Mouse (Mus musculus) embryo, embryonic 11 days (tissue): ENCODE measurements at regions not wholly inside any gene's neighbourhood (a gene's known extent, or its start where the extent isn't known, plus 50 kb on each side); places are given as distances from the start of the nearest gene placed in this dataset.

Source experiments
- DNase-seq: peaks from one replicate; pipeline ENCODE4 v3.0.0-alpha.2; 2015

DNA sequence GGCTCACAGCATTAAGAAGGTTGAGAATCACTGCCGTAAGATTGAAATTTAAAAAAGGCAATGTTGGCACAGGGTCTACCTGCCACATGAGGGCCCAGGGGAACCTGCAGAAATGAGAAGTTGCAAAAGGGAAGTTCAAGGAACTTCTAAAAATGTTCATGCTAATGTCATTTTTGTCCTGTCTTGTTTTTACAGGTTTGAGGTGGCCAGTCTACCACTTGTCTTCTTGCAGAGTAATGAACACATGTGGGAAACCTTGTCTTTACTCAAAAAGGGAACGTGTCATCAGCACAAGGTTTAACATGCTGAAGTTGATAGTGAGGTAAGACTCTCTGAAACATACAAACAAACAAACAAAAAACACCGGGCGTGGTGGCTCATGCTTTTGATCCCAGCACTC lies 71.4 kb upstream of the Nanos1 start:
- DNase-seq = no peak

DNA sequence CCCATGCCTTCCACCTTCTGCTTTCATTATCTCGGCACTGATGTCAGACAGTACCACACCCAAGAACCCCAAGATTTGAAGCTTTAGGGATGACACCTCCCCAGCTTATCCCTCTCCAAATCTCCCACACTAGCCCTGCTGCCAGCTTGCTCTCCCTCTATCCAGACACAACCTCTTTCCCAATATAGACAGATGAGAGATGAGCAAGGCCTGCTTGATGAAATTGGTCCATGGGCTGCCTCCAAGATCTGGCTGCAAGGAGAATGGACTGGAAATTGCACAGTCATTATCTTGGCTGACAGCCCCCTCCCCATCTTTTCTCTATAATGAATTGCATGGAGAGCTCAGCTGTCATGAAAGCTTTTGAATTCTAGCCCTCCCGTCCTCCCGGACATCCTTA lies 73.5 kb upstream of the Nanos1 start:
- no peak for DNase-seq

DNA sequence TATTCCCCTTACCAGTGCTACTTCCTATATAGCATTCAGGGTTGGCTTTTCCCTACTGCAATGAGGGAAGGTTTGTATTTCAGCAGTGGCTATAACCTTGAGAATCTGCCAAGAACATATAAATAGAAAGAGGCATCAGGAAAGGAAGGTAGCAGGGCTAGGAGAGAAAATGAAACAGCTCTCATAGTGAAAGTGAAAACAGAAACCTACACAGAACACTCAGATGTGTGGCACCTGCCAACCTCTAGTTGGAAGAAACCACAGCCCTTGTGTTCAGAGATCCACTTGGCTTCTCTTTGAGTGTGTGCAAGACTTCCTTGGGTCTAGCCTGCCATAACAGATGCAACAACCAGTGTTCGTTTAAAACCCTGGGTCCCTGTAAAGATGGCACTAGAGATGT lies 74.3 kb upstream of the Nanos1 start:
- no peak for DNase-seq

DNA sequence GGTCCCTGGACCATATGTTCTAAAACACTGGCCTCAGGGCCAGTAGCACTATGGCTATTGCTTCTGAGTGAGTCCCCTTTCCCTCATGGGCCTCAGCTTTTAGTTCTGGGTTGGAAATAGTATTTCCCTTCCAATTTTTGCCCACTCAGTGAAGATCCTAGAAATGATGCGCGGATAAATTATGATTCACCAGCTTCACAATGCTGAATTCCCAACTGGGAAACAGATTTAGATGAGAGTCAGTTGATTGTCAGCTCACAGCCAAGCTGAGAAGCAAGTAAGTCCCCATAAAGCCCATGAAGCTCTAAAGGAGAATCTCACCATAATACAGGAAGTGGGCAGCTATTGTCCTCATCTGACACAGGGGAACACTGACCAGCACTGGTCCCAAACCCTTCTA lies 77.6 kb upstream of the Nanos1 start:
- DNase-seq = no peak

DNA sequence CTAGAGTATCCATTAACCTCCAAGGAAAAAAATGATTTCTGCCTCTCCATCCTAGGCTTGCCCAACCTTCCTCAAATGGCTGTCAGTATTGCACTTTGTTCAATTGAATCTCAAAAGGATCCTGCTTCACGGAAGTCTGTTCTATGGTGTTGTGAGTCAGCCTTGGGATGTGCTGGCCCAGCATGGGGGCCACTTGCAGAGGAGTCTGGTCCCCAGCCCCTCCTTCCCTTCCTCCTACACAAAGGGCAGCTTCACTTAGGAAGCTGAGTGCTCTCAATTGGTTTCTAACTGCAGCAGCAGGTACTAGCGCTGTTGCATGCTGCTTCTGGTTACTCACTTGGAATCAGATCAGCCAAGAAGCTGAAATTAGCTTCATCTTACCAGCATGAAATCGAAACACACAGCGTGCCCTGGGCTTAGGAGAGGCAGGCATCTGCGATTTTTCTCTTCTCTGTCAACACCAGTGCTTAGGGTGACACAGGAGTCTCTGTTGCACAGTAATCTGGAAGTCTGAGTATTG lies 80.8 kb upstream of the Nanos1 start:
- no peak for DNase-seq

DNA sequence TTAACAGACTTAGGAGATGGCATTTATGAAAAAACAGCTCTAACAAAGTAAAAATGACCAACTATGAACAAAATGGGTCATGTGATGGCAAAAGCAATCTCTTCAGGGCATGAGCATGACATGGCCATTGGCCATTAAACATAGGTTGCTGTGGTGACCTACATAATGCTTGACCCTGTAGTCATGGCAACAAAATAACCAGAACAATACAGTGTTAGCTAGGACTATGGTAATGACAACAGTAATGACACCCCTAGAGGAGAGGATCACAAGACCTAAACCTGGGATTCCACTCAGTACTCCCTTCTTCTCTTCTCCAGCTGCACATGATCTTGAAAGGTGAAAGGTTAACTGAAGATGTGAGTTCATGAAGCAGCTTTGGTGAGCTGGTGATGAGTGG lies 85.0 kb upstream of the Nanos1 start:
- DNase-seq = no peak

DNA sequence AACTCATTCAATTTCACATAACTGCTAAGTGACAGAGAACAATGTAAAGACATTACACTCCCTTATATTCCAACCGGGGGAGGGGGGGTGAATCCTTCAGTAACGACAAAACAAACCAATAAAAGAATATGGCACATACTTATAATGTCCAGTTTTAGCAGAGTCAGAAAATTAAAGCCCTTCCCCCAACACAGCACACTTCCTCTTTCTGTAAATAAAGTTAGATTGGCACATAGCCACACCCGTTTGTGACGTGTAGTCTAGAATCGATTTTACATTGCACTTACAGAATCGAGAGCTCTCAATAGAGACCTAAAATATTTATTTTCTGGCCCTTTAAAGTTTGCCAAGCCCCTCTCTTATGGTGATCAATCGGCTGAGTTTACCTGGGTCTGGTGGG lies 85.0 kb upstream of the Cacul1 start:
- DNase-seq = no peak

DNA sequence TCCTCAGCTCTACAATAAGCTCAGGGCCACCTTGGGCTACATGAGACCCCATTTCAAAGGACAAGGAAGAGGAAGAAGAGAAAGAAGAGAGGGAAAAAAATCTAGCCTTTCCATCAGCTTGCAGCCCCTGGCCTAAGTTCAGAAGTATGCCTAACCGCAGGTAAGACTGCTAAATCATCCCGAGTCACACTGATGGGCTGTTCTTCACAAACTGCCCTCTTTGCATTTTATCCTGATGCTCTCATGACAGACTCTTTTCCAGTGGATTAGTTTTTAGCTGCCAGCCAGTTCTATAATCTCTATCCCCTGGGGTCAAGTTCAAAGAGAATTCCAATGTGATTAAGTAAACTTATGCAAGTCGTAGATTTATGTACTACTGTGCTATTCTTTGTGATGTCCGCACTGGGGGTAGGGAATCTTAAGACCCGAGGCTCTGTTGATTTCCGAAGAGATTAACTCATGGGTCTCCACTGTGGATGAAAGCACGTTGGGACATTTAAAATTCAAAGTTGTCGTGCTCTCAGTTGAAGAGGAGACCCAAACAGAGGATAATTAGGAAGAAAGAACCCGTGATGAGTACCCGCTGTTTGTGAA lies 70.4 kb upstream of the Cacul1 start:
- peak; percentile 15 for DNase-seq

DNA sequence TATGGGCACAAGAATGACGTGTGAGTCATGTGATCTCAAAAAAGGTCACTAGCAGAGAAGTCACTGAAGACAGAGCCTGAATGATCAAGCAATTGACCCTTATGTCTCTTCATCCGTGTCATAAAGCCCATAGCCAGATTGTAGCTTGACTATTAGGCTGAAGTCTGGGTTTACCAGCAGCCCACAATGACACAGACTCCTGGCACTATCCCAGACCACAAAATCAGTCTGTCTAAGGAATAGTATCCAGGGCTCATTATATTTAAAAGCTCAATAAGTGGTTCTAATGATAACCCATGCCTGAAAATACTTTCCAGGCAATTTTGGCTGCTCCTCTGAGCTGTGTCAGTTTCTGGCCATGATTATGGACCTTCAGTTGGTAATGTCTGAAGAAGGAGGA lies 59.2 kb upstream of the Cacul1 start:
- DNase-seq = no peak
